Mouse (Mus musculus) B cell, adult 67 days (primary cell): Measurements from ENCODE around the gene Olfr74. TPM values are rescaled to one million over a fixed set of nuclear protein-coding genes. Genes with fewer than 3 reads are reported as not detected.

Experiments
- total RNA-seq, 2 experiments: library from RNA; stranded (reverse); gene quantifications; 4 replicates each; pipeline ENCODE4 v1.2.4; 2023

The Olfr74 gene
- not detected for total RNA-seq

GRCm38 (mm10) chr2:87974563-87974962 is at the start of gene Olfr74:
Gene Olfr74 (minus strand): TSS chr2:87974663.

GRCm38 (mm10) chr2:88022474-88022873 is 48.0 kb upstream of the Olfr74 start, which contains the start of gene Olfr1161:
Gene Olfr1161 (plus strand): TSS chr2:88022774.

GRCm38 (mm10) chr2:88007515-88008318 is 33.3 kb upstream of the Olfr74 start, which contains the start of gene Olfr1160:
Gene Olfr1160 (minus strand): TSS chr2:88008268.

GRCm38 (mm10) chr2:87989813-87990212 is 15.3 kb upstream of the Olfr74 start, which contains the start of gene Olfr1158:
Gene Olfr1158 (plus strand): TSS chr2:87990113.

GRCm38 (mm10) chr2:87968199-87968598 is 6.3 kb downstream of the Olfr74 start, which contains the start of gene Olfr1157:
Gene Olfr1157 (minus strand): TSS chr2:87968299.

GRCm38 (mm10) chr2:87953000-87953399 is 21.5 kb downstream of the Olfr74 start, which contains the start of gene Olfr1156:
Gene Olfr1156 (minus strand): TSS chr2:87953100.

GRCm38 (mm10) chr2:87945037-87945436 is 29.4 kb downstream of the Olfr74 start, which contains the start of gene Olfr1155:
Gene Olfr1155 (minus strand): TSS chr2:87945137.

Other genes starting within 250 kb of the Olfr74 start
- not detected for gene Olfr1138, start 234.7 kb downstream of the Olfr74 start, total RNA-seq
- not detected for gene Olfr1140, start 230.9 kb downstream of the Olfr74 start, total RNA-seq
- gene Olfr1141, start 220.7 kb downstream of the Olfr74 start, total RNA-seq, result not detected
- not detected for gene Olfr152, start 195.2 kb downstream of the Olfr74 start, total RNA-seq
- gene Olfr1143, start 174.1 kb downstream of the Olfr74 start, total RNA-seq, result not detected
- gene Olfr1145, start 164.8 kb downstream of the Olfr74 start, total RNA-seq, result not detected
- not detected for gene Olfr1148, start 144.1 kb downstream of the Olfr74 start, total RNA-seq
- not detected for gene Olfr1150-ps1, start 130.7 kb downstream of the Olfr74 start, total RNA-seq
- gene Olfr1151, start 118.8 kb downstream of the Olfr74 start, total RNA-seq, result not detected
- gene Olfr1152, start 108.2 kb downstream of the Olfr74 start, total RNA-seq, result not detected
- gene Olfr1153, start 79.7 kb downstream of the Olfr74 start, total RNA-seq, result not detected
- gene Olfr1154, start 69.5 kb downstream of the Olfr74 start, total RNA-seq, result not detected
- gene Olfr1155, start 29.5 kb downstream of the Olfr74 start, total RNA-seq, result not detected
- gene Olfr1156, start 21.6 kb downstream of the Olfr74 start, total RNA-seq, result not detected
- not detected for gene Olfr1157, start 6.4 kb downstream of the Olfr74 start, total RNA-seq
- not detected for gene Olfr1158, start 15.4 kb upstream of the Olfr74 start, total RNA-seq
- gene Olfr1160, start 33.6 kb upstream of the Olfr74 start, total RNA-seq, result not detected
- not detected for gene Olfr1161, start 48.1 kb upstream of the Olfr74 start, total RNA-seq
- not detected for gene Olfr73, start 63.0 kb upstream of the Olfr74 start, total RNA-seq
- gene Olfr1162, start 76.5 kb upstream of the Olfr74 start, total RNA-seq, result not detected
- not detected for gene Olfr1163, start 97.2 kb upstream of the Olfr74 start, total RNA-seq
- gene Olfr1164, start 119.3 kb upstream of the Olfr74 start, total RNA-seq, result not detected
- gene Olfr1166, start 153.6 kb upstream of the Olfr74 start, total RNA-seq, result not detected
- gene Olfr1167, start 180.5 kb upstream of the Olfr74 start, total RNA-seq, result not detected
- not detected for gene Olfr1168, start 207.2 kb upstream of the Olfr74 start, total RNA-seq